Mouse (Mus musculus) liver, embryonic 12.5 days (tissue): ENCODE data around the gene Wbp1l. TPM values are rescaled to one million over a fixed set of nuclear protein-coding genes. Genes with fewer than 3 reads are reported as not detected.

Experiments used
- ATAC-seq: fragments of 200-750 bp; cut with Nextera tagmentation; 2 replicates; pipeline ENCODE4 v1.8.0; 2017; ENCODE audit warnings: moderate number of reproducible peaks, mild to moderate bottlenecking, moderate library complexity
- H3K27ac ChIP-seq: fragments of 300-500 bp; sonication (generic); 2 replicates; pipeline ENCODE4 v1.5.1; 2016; ENCODE audit warnings: mild to moderate bottlenecking
- H3K27me3 ChIP-seq: fragments of 300-500 bp; sonication (generic); replicated peaks from 2 replicates; pipeline ENCODE4 v1.6.1; 2016; ENCODE audit warnings: mild to moderate bottlenecking, moderate library complexity
- H3K36me3 ChIP-seq: fragments of 300-500 bp; sonication (generic); 2 replicates; pipeline ENCODE4 v1.6.1; 2016; ENCODE audit warnings: mild to moderate bottlenecking, moderate library complexity
- H3K4me1 ChIP-seq: fragments of 300-500 bp; sonication (generic); 2 replicates; pipeline ENCODE4 v1.6.1; 2016
- H3K4me2 ChIP-seq: fragments of 300-500 bp; sonication (generic); 2 replicates; pipeline ENCODE4 v1.6.1; 2016; ENCODE audit warnings: mild to moderate bottlenecking, moderate library complexity
- H3K4me3 ChIP-seq: fragments of 300-500 bp; sonication (generic); 2 replicates; pipeline ENCODE4 v1.5.1; 2016; ENCODE audit warnings: mild to moderate bottlenecking, moderate library complexity
- H3K9ac ChIP-seq: fragments of 300-500 bp; sonication (generic); 2 replicates; pipeline ENCODE4 v1.6.1; 2016; ENCODE audit warnings: mild to moderate bottlenecking, moderate library complexity
- H3K9me3 ChIP-seq: fragments of 300-500 bp; sonication (generic); replicated peaks from 2 replicates; pipeline ENCODE4 v1.6.1; 2016; ENCODE audit warnings: mild to moderate bottlenecking, moderate library complexity
- WGBS: fragments of 180-500 bp; shearing (Covaris S2); methylation state at CpG from one replicate; pipeline ENCODE4 v1.1.7; 2016; ENCODE audit not compliant: insufficient replicate concordance; 5-methylcytosine and 5-hydroxymethylcytosine counted together
- polyA plus RNA-seq: library from polyadenylated mRNA; unstranded; fragments of >200 nt; fragmentation: Nextera tagmentation; extraction: Ambion mirVana; gene quantifications from 2 replicates; pipeline ENCODE4 v1.2.1, GENCODE M21; 2016

The Wbp1l gene
- polyA plus RNA-seq, 1 experiment from 2014 or later = 24.9 TPM

DNA sequence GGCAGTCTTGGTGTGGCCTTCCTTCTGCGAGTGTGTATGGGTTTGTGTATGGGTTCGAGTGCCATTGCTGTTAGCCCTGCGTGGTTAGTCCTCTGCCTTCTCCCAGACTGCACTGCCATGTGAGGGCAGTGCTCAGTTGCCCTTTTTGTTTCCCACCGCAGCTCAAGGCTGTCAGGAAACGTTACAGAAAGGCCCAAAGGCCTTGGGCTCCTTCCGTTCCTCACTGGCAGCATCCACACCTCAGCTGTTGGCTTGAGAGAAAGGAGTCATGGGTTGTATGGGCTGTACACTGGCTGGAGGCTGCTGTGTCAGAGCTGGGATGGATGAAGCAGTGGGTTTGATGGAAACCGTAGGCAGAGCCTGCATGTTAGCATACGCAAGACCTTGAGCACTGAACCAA lies 41.9 kb downstream of the Wbp1l start:
- Histone ChIP-seq H3K36me3 (peaks cover 36% of the 10 kb centered on the region), H3K4me2 (no peak overlapping the region), H3K4me3 (no peak overlapping the region), H3K9ac (no peak overlapping the region), H3K27me3 (no peaks in the 10 kb centered on the region), H3K4me1 (peaks cover 96% of the 10 kb centered on the region), H3K27ac (no peak overlapping the region), H3K9me3 (no peaks in the 10 kb centered on the region)
- ATAC-seq = no peak
- WGBS = 84% methylated on average over 8 of the region's 8 CpGs

DNA sequence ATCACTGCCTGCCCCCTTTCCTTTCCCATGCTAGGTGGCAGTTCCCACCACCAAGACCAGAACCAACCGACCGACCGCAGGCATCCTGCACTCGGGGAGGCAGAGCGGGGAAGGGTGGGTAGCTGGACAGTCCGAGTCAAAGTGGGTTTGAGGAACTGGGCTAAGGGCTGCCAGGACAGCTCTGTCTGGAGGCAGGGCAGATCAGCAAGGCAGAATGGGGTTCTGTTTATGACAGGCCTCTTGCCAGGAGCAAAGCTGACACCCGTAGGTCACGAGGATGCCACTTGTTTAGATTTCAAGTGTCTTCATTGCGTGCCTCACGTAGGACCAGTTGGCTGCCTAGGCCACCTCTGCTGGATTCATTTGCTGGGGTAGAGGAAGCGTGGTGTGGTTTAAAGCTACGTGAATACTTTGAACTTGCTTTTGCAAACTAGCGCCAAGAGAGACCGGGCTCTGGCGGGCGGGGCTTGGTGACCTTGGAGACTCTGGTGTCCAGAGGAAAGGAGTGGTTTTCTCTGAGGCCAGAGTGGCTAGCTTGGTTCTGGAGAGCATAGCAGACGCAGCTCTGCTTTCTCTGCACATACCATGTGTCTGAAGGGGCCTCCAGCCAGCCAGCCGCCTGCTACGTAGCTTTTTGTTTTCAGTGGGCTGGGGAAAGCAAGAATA lies 42.7 kb downstream of the Wbp1l start:
- H3K9ac ChIP-seq = no peak overlapping the region
- H3K27ac ChIP-seq = peak overlapping the region; percentile 55
- H3K9me3 ChIP-seq = no peaks in the 10 kb centered on the region
- no peak overlapping the region for H3K4me2 ChIP-seq
- no peaks in the 10 kb centered on the region for H3K27me3 ChIP-seq
- 65% methylated on average over 19 of the region's 19 CpGs for WGBS
- no peak overlapping the region for H3K4me3 ChIP-seq
- ATAC-seq = no peak
- peaks cover 92% of the 10 kb centered on the region for H3K4me1 ChIP-seq
- H3K36me3 ChIP-seq = peaks cover 43% of the 10 kb centered on the region

DNA sequence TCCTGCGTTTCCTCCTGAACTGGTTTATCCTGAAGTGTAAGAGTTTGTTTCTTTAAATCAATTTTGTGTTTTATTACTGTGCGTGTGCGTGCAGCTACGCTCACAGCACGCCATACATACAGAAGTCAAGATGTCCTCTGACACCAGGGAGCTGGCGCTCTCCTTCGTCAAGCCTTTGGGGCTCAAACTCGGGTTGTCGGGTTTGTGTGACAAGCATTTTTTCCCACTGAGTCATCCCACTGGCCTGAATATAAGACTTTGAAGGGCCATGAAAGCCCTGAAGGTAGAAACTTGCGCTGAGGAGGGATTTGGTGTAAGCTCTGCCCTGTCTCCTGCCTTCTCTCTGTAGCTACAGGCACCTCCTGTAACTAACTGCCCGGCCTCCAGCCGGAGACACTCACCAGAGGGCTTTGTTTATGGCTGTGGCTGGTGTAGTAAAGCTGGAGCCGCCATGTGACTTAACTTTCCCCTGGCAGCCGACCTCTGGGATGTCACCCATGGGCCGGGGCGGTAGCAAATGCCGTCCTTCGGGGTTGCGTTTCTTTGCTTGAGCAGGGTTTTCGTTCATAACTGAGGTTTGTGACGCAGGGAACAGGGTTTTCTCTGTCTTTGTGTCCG lies 43.4 kb downstream of the Wbp1l start:
- H3K36me3 ChIP-seq = peaks cover 42% of the 10 kb centered on the region
- H3K4me2 ChIP-seq = no peak overlapping the region
- peak overlapping the region; percentile 55; the same call in 1 of the 2 replicates for H3K27ac ChIP-seq
- ATAC-seq = no peak
- H3K4me1 ChIP-seq = peaks cover 89% of the 10 kb centered on the region
- 75% methylated on average over 22 of the region's 22 CpGs for WGBS
- no peak overlapping the region for H3K4me3 ChIP-seq
- H3K9ac ChIP-seq = no peak overlapping the region
- H3K9me3 ChIP-seq = no peaks in the 10 kb centered on the region
- no peaks in the 10 kb centered on the region for H3K27me3 ChIP-seq

DNA sequence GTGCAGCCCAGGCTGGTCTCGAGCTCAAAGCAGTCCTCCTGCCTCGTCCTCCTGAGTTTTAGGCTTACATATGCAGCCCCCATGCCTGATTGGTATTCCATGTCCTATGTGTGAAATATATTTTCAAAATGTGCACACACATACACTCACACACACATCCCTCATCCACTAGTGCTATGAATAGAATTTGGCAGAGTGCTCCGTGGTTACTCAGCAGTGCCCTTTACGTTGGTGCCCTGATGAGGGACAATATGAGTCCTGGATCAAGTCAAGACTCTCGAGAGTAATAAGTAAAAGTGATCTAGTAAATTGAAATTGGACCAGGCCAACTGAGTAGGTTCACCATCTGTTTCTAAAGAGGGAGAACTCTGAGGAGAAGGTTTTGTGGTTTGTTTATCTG lies 44.4 kb downstream of the Wbp1l start:
- Histone ChIP-seq H3K4me3 (no peak overlapping the region), H3K9ac (no peak overlapping the region), H3K9me3 (no peaks in the 10 kb centered on the region), H3K27me3 (no peaks in the 10 kb centered on the region), H3K27ac (no peak overlapping the region), H3K36me3 (peaks cover 41% of the 10 kb centered on the region), H3K4me1 (peaks cover 87% of the 10 kb centered on the region), H3K4me2 (no peak overlapping the region)
- 79% methylated on average over 5 of the region's 5 CpGs for WGBS
- no peak for ATAC-seq

DNA sequence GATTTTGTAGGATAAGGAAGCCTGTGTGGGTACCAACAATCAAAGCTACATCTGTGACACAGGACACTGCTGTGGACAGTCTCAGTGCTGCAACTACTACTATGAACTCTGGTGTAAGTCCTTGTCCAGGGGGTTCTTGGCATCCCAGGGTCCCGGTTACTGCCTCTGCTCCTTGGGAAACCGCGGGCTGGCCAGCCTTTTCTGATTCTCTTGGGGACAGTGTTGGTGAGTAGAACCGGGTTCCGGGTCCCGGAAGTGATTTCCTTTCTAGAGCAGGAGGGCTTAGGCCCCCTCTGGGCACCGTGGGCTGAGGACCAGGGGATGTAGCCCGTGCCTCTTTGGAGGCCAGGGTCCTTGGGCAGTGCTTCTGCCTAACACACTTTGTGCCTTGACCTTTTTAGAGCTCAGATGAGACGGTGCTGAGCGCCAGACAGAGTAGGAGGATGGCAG lies 45.5 kb downstream of the Wbp1l start:
- Histone ChIP-seq H3K9ac (no peak overlapping the region), H3K9me3 (no peaks in the 10 kb centered on the region), H3K4me2 (no peak overlapping the region), H3K27ac (peak overlapping the region; percentile 36; the same call in 1 of the 2 replicates), H3K4me1 (peaks cover 75% of the 10 kb centered on the region), H3K36me3 (peaks cover 51% of the 10 kb centered on the region), H3K4me3 (no peak overlapping the region), H3K27me3 (no peaks in the 10 kb centered on the region)
- peak; percentile 37; the same call in 1 of the 2 replicates for ATAC-seq
- 84% methylated on average over 10 of the region's 10 CpGs for WGBS

DNA sequence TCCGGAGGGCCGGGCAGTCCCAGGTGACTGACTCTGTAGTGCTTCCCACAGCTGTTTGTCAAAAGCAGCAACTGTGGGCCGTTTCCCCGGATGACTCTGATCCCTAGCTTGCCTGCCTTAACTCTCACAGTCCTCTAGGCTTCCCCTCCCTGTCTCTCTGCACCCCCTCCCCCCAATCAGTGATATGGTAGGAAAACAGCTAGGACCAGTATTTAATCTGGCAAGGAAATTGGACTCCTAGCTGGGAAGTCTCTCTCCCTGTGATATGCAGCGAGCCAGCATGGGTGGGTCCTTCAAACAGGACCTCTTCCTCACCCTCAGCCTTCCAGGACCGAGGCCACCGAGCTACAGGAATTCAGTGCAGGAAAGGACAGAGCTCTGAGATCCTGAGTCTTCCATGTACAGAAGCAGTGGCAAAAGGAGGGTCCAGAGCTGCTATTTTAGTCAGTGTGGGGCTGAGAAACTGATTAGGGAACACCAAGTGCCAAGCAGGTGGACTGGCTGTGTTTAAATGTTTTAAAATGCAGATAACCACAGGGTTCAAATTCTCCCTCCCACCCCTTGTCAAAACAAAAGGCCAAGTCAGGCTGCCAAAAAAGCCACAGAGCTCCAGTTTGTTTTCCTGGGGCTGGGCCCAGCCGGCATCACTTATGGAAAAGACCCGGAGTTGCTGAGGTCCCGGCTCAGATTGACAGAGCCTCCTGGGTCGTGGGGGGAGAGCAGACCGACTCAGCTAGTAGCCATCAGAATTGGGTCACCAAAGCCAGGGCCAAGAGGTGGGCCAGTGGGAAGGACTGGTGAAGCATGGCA lies 46.1 kb downstream of the Wbp1l start:
- H3K4me3 ChIP-seq = no peak overlapping the region
- no peaks in the 10 kb centered on the region for H3K9me3 ChIP-seq
- H3K9ac ChIP-seq = no peak overlapping the region
- peaks cover 69% of the 10 kb centered on the region for H3K4me1 ChIP-seq
- ATAC-seq = no peak; the same call in 1 of the 2 replicates
- H3K4me2 ChIP-seq = no peak overlapping the region
- H3K36me3 ChIP-seq = peaks cover 51% of the 10 kb centered on the region
- 69% methylated on average over 12 of the region's 12 CpGs for WGBS
- H3K27ac ChIP-seq = peak overlapping the region; percentile 36; the same call in 1 of the 2 replicates
- H3K27me3 ChIP-seq = no peaks in the 10 kb centered on the region

DNA sequence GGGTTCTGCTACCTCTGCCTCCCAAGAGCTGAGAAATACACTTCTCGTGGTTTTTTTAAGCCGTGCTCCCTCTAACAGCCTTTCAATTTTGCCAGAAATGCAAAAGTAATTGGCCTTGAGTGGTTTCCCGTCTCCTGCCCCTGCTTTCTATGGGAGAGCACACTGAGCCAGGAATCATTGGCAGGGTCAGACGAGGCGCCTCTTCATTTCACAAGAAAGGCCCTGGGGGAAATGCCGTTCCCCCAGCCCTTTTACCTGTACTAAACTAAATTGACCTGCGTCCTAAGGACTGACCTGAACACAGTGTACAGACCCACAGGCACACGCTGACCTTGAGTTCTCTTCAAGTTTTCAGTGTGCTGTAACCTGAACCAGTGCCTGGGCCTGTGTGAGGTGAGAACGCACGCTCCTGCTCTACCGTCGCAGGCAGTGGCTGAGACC lies 47.2 kb downstream of the Wbp1l start:
- H3K27me3 ChIP-seq = no peaks in the 10 kb centered on the region
- H3K4me1 ChIP-seq = peaks cover 60% of the 10 kb centered on the region
- H3K27ac ChIP-seq = no peak overlapping the region
- no peak for ATAC-seq
- H3K4me2 ChIP-seq = no peak overlapping the region
- no peak overlapping the region for H3K9ac ChIP-seq
- H3K36me3 ChIP-seq = peaks cover 49% of the 10 kb centered on the region
- no peaks in the 10 kb centered on the region for H3K9me3 ChIP-seq
- WGBS = 84% methylated on average over 12 of the region's 12 CpGs
- no peak overlapping the region for H3K4me3 ChIP-seq

DNA sequence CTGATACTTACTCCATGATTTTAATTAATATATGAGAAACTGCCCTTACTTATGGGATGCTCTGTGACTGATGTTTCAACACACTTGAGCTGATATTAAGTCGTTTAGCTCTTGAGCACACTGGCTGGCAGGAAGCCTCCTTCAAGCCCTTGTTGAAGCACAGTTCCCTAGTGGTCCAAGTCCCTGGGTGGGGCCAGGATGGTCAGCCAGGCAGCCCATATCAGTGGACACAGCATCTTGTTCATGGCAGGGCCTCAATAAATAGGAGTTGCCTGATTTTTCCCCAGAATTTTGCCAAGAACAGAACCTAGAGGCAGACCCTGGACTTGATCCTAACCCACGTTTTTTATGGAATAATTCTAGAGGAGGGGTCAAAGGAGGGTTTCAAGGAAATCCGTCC lies 48.4 kb downstream of the Wbp1l start:
- Histone ChIP-seq H3K9me3 (no peaks in the 10 kb centered on the region), H3K4me3 (no peak overlapping the region), H3K36me3 (peaks cover 56% of the 10 kb centered on the region), H3K9ac (no peak overlapping the region), H3K27me3 (no peaks in the 10 kb centered on the region), H3K27ac (no peak overlapping the region), H3K4me2 (no peak overlapping the region), H3K4me1 (peaks cover 48% of the 10 kb centered on the region)
- WGBS = 70% methylated on average over 3 of the region's 3 CpGs
- no peak for ATAC-seq

DNA sequence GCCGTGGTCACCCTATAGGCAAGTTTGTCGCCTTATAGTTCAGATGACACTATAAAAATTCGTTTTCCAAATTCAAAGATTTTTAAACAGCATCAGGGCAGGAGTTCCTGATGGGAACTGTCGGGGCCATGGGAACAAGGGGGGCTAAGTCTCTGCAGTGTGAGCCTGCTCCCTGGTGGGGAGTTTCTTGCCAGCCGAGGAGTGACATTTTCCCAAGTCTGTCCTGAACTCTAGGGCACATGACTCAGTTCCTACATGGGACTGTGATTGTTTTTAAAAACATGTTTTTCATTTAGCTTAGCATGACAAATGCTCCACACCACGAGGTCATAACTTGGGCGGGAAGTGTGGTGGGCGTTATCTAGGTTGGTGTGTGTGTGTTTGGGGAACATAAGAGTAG lies 49.0 kb downstream of the Wbp1l start:
- ATAC-seq = no peak
- H3K9me3 ChIP-seq = no peaks in the 10 kb centered on the region
- H3K9ac ChIP-seq = no peak overlapping the region
- H3K36me3 ChIP-seq = peaks cover 62% of the 10 kb centered on the region
- H3K27me3 ChIP-seq = no peaks in the 10 kb centered on the region
- no peak overlapping the region for H3K4me3 ChIP-seq
- H3K27ac ChIP-seq = no peak overlapping the region
- H3K4me2 ChIP-seq = no peak overlapping the region
- H3K4me1 ChIP-seq = peaks cover 43% of the 10 kb centered on the region
- WGBS = 65% methylated on average over 8 of the region's 8 CpGs

DNA sequence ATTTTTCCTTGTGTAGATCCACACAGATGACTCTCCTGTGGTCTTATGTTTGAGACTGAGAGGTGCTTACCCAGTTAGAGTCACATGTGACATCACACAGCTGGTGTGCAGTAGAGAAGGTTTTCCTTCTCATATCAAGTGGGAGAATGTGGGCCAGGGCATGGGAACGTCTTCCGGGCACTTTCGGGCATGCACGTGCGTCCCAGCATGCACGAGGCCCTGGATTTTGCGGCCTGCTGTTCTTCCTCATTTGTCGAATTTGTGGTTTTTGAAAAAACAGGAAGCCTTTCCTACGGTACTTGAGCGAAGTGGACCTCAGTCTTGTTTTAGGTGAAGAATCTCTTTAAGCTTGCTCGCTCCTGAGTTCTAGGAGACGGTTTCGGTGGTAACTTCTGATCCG lies 49.7 kb downstream of the Wbp1l start:
- ATAC-seq = no peak
- Histone ChIP-seq H3K27me3 (no peaks in the 10 kb centered on the region), H3K36me3 (peaks cover 69% of the 10 kb centered on the region), H3K27ac (no peak overlapping the region), H3K9me3 (no peaks in the 10 kb centered on the region), H3K4me1 (peaks cover 36% of the 10 kb centered on the region), H3K9ac (no peak overlapping the region), H3K4me3 (no peak overlapping the region), H3K4me2 (no peak overlapping the region)
- WGBS = 67% methylated on average over 14 of the region's 14 CpGs

DNA sequence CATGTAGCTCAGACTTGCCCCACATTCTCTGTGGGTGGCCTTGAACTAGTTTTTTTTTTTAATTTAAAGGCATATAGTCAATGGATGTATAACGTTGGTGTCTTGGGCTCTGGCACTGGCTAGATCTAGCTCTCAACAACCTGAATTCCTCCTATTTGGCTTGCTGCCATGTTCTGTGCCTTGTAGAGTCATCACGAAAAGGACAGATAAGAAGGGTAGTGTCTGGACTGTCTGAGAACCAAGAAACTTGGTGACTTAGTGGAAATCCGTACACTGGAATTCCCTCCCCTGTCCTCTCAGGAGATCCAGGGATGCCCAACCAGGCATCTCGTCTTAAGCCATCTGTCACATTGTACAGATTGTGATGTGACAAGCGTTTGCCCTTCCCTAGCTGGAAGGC lies 54.3 kb downstream of the Wbp1l start:
- no peak overlapping the region for H3K4me2 ChIP-seq
- 75% methylated on average over 5 of the region's 5 CpGs for WGBS
- H3K9ac ChIP-seq = no peak overlapping the region
- ATAC-seq = no peak
- H3K27me3 ChIP-seq = no peaks in the 10 kb centered on the region
- H3K36me3 ChIP-seq = peaks cover 77% of the 10 kb centered on the region
- no peaks in the 10 kb centered on the region for H3K9me3 ChIP-seq
- H3K4me3 ChIP-seq = no peak overlapping the region
- H3K27ac ChIP-seq = no peak overlapping the region
- H3K4me1 ChIP-seq = no peaks in the 10 kb centered on the region

DNA sequence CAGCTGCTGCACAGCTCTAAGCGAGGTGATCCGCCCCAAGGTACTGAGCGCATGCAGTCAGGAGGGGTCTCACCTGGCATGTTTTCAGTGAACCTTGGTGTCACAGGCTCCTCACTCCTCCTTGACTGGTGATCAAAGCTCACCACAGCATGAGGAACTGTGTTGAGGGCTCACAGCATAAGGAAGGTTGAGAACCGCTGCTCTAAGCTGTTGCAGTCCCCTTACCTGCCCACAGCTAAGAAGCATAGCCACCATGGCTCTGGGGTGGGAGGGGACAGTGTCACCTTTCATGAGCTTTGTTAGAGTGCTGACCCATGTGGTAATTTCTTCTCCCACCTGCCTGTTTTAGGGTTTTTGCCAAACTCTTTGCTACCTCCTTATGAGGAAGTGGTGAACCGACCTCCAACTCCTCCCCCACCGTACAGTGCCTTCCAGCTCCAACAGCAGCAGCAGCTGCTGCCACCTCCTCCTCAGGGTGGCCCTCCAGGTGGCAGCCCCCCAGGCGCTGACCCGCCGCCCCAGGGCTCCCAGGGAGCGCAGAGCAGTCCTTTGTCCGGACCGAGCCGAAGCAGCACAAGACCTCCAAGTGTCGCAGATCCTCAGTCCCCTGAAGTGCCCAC lies 54.8 kb downstream of the Wbp1l start:
- 71% methylated on average over 14 of the region's 14 CpGs for WGBS
- peaks cover 72% of the 10 kb centered on the region for H3K36me3 ChIP-seq

More for the DNA sequence above, 54.8 kb downstream of the Wbp1l start:
- H3K4me1 ChIP-seq = no peaks in the 10 kb centered on the region
- H3K9me3 ChIP-seq = no peaks in the 10 kb centered on the region
- no peak overlapping the region for H3K4me3 ChIP-seq
- ATAC-seq = no peak
- no peaks in the 10 kb centered on the region for H3K27me3 ChIP-seq
- H3K9ac ChIP-seq = no peak overlapping the region
- no peak overlapping the region for H3K27ac ChIP-seq
- H3K4me2 ChIP-seq = no peak overlapping the region
